Mouse (Mus musculus) olfactory bulb, adult 2 months (tissue): ENCODE measurements around the gene Nat9.

Experiments
- CTCF ChIP-seq: fragments of 200-500 bp; IDR thresholded peaks from 2 replicates; pipeline ENCODE4 v1.5.1; 2012; ENCODE audit warnings: low read depth, mild to moderate bottlenecking, low read length, moderate library complexity; ENCODE audit not compliant: insufficient read depth
- POLR2A ChIP-seq: fragments of 200-500 bp; IDR thresholded peaks from 2 replicates; pipeline ENCODE4 v1.6.1; 2012; ENCODE audit warnings: mild to moderate bottlenecking, low read depth, low read length, moderate library complexity; ENCODE audit not compliant: insufficient read depth

- TF ChIP-seq POLR2A (no peak), CTCF (no peak)
Measured at GRCm38 (mm10) chr11:115215123-115215522, 27.5 kb upstream of the Nat9 start.
